Mouse (Mus musculus) ES-E14 (cell line): ENCODE results near the gene Stum.

ENCODE experiments used
- HCFC1 ChIP-seq: IDR thresholded peaks from 2 replicates; pipeline ENCODE4 v1.6.1; 2012; ENCODE audit warnings: low read length, inconsistent platforms, borderline replicate concordance; ENCODE audit not compliant: insufficient read depth
- MAFK ChIP-seq: IDR thresholded peaks from 2 replicates; pipeline ENCODE4 v1.6.1; 2014; ENCODE audit warnings: mild to moderate bottlenecking, low read depth, low read length, inconsistent platforms; ENCODE audit not compliant: insufficient read depth
- ZNF384 ChIP-seq: IDR thresholded peaks from 2 replicates; pipeline ENCODE4 v1.6.1; 2012; ENCODE audit warnings: low read depth, low read length, inconsistent platforms

DNA sequence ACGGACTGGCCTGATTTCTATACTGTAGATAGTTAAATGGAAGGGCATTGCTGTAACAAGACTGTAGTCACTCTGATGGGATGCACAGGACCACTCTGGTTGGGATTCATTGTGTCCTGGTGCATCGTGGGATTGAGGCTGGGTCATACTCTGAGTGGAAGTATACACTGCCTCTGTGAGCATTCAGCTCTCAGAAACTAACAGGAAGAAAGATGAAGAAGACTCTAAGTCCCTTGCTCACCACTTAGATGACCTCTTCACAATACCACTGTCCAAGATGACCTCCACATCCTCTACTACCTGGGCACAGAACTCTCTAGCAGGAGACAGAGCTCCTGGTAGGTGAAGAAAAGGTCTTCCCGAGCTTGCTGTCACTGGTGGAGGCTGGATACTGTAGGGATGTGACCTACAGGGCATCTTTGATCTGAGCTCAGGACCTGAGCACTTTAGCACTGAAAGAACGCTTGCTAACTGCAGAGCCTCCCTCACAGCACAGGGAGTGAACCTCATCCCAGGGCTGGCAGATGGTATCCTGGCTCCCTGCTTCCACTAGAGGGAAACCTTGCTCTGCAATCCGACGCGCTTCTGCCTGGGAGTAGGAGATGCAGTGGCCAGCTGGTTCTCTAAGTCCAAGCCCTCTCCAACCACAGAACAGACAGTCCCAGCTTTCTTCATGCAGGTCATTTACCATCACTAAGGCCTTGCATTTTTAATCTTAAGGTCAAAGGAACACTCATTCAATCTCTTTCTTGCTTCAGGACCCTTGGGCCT, 49.3 kb downstream of the Stum start:
- TF ChIP-seq ZNF384 = no peak
- no peak for TF ChIP-seq MAFK
- TF ChIP-seq HCFC1 = no peak
